Mouse (Mus musculus) left cerebral cortex, adult 18-20 months (tissue): ENCODE measurements at regions not wholly inside any gene's neighbourhood (a gene's known extent, or its start where the extent isn't known, plus 50 kb on each side); places are given as distances from the start of the nearest gene placed in this dataset.

Experiments
- DNase-seq, 2 experiments: peaks; one replicate each; pipeline ENCODE4 v3.0.0; 2021 to 2022; ENCODE audit warnings: low spot score in 2 of 2, mixed read lengths in 1 of 2

DNA sequence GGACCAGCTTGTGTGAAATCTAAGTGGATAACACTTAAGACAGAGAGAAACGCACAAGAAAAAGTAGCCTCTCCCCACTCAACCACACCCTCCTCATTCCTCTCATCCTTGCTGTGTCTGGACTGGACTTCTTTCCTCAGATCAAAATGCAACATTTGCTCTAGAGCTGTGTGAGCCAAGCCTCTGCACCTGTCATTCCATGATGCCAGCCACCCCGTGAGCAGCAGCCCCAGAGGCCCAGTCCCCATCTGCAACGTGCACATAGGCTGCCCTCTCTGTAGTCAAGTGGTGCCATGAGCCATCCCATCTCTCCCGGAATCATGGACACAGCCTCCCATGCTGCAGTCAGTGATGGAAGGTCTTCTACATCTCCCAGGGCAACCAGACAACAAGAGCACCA lies 55.1 kb upstream of the Gpc1 start:
- no peak for DNase-seq

DNA sequence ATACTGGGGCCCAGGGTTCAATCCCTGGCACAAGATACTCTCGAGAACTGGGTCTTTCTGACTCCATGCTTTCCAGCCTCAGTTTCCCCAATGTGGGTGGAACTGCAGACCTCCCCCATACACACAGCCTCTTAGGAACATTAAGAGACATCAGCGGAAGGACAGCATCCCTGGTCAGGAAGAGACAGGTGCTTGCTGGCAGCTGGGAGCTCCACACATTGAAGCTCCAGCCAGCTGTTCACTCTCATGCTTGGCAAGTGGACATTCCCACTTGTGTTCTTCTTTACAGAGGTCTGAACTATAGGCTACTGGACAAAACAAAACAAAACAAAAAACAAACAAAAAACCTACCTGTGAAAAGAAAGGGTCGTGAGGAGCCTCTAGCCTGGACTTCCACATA lies 55.5 kb upstream of the Gpc1 start:
- DNase-seq: no peak

DNA sequence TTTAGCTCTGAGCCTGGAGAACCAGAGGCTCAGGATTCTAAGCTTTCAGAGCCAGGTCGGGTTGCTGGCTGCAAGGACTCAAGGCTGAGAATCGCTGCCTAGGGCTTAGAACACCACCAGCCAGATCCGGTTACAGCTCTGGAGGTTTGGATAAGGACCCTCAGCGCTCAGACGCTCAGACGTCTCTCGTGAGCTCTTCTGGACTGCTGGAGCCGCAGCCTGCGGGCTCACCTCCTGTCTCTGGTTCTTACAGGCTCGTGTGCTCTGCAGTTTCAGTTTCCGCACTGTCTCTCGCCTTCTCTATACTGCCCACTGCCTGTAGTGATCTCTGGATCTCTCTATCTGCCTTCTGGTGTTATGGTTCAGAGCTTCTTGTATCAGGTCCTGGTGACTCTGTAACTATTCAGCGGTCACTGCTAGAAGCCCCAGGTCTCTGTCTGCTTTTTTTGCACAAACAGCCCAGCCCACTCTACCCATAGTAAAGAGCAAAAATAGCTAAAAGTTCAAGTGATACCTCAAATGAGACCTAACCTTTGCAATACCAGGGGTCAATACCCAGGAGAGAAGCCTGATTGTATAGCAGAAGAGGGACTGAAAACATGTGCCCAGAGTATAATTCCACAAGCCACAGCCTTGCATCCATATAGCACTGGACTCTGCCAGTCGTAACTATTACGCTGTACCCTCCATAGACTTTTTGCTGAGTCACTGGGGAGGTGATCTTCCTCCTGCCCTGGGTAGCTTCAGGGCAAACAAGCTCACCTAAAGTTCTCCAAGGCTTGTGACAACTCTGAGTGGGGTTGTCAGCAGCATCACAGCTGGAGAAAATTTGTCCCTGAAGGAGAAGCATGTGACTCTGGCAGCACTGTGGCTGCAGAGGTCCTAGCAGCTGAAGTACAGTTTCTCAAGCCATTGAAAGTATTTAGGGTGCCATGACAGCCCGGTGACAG lies 56.4 kb upstream of the Gpc1 start:
- no peak for DNase-seq

DNA sequence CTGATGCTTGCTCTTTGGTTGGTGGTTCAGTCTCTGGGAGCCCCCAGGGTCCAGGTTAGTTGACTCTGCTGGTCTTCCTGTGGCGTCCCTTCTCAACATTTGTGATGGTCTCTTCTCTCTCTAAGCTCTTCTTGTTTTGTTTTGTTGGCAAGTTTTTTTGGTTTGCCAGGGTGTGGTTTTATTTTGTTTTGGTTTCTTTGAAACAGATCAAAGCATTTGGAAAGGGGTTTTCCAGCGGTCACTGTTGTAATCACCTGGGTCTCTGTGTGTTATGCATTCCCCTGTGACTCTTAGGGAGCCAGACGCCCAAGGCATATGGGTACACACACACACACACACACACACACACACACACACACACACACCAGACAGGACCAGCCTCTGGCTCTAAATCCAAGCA lies 57.4 kb upstream of the Gpc1 start:
- no peak for DNase-seq

DNA sequence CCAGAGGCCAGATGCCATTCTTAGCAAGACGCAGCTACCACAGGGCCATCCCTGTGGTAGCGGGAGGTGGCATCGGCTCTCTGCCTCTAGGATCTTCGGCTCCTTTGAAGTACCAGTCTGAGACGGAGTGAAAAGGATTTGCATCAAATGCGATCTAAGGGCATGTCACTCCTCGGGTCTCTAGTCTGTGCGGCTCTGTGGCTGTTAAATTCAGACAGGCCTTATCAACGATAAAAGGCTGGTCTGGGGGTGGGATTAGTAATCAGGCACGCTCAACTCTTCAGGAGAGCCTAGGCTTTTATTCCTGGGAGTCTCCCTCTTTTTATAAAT lies 58.7 kb upstream of the Gpc1 start:
- no peak for DNase-seq

DNA sequence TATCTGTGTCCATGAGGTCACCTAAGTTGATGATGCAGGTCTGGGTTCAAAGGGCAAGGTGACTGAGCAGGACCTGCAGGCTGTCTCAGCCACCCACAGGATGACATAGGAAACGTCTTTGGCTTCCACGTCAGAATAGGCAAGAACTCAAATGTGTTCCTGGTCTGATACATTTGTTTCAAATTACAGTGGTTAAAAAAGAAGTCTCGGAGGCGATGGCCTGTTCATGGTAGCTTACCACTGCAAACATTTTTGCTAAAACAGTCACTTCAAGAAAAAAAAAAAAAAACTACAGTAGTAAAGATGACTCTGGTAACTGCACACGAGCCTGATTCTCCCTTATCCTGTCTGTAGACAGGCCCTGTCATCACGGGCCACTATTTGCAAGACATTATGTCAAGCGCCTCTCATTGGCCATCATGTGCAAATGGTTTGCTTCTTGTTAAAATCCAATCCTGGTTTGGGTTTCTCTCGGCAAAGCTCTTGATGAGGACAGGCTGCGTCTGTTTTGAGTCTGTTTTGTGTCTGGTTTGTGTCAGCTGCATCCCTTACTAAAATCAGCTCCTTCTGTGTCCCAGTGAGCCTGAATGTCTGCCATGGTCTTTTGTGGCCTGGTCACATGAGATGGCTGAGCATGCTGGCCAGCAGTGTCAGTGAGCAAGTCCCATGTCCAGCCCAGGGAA lies 59.2 kb upstream of the Gpc1 start:
- DNase-seq: no peak

DNA sequence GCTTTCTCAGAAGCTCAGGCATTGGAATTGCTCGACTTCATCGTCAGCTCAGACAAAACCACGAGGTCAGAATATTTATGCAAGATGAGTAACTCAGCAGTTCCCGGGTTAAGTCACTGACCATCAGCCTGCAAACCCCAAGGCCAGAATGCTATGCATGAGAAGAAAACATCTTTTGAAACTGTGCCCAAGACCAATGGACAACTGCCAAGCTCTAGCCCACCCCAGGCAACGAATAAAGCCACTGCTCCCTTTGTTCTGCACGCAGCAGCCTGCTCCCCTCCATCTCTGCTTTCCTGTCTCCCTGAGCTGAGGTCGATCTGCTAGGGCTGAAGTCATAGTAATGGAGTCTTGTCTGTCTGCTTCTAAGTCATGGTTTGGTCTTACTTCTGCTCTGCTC lies 61.7 kb upstream of the Gpc1 start:
- no peak for DNase-seq

DNA sequence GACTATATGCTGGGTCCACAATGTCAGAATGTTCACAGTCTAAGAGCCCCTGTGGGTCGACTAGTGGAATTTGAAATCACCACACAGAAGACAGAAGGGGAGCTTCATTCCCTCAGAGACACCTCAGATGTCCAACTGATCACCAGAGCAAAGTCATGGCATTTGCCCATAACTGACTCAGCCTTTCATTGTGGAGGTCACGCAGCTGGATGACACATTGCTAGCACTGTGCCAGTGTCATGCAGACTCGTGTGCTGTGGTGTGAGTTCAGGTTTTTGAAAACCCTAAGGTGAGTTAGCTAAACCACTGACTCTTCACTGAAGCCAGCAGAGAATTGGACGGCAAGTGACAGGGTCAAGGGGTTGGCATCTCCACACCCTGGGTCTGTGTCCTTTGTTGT lies 62.3 kb upstream of the Gpc1 start:
- DNase-seq: no peak

DNA sequence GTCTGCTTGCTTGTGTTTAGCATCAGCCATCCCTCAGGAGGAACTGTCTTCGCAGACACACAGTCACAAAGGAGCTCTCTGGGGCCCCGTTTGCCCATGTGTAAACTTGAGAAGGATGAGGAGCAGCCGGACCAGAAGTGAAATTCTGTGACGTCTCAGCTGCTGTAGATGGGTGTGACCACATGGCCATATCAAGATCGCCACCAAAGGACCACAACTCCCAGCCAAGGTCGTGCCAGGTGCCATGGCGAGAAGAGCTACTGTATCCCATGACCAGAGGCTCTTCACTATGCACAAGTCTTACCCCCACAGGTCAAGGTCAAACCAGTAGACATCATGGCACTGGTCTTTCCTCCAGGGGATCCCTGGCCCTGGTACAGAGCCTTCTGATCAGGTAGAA lies 64.9 kb upstream of the Gpc1 start:
- no peak for DNase-seq

DNA sequence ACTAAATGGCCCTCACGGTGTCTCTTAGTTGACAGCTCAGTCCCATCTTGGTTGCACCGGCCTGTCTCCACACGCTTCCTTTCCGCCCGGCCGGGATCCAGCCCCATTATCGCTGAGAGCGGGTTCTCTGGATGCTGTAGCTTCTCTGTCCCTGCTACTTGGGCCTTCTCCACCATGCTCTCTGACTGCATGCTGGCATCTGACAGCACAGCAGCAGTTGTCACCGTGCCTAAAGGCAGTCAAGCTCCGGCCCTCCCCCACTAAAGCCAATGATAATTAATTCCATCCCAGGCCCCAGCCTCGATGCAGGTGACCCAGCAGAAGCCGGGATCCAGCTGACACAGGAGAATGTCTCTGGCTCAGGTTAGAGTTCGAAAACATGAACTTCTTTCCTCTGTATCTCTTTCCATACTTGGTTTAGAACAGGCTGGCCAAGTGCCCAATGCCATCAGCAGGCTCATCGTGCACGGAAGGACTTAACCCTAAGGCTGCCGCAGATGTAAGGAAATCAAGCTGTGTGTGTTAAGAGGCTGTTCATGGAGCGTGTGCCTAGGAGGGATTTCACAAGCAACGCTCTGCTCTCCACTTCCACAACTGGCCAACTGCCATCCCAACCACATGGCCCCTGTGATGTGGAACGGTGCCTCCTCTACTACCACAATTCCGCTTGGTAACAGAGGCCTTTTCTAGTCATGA lies 76.5 kb upstream of the Gpc1 start:
- DNase-seq: no peak

DNA sequence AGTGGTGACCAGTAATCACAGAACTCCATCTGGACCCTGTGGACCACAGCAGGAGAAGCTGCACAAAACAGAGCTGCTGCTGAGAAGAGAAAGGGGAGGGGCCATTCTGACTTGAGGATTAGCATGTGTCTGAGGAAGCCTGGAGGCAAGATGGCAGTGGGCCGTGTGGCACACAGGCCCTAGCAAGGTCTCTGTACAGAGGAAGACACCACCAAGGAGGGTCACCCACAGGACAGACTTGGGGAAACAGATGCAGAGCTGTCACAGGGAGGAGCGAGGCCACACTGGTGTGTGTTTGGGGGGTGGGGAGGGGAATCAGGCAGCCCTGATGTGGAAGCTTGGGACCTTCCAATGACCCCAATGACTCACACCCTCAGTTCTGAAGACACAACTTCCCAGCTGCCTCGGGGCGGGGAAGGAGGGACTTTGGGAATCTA lies 79.7 kb upstream of the Gpc1 start:
- DNase-seq: no peak

DNA sequence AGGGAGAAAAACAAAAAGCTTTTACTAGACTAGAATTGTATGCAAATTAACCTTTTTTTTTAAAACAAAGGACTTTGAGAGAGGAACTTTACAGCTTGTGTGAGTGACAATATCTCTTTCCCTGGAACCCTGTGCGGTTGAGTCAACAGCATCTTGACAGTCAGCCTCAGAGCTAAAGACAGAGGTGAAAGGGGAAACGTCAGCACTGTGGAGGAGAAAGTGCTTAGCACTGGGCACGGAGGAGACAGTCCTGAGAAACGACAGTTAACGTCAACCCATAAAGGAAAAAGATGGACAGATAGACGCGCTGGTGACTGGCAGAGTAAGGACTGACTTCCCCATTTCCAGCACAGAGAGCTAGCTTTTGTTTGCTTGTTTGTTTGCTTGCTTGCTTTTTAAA lies 82.0 kb upstream of the Gpc1 start:
- DNase-seq: no peak

DNA sequence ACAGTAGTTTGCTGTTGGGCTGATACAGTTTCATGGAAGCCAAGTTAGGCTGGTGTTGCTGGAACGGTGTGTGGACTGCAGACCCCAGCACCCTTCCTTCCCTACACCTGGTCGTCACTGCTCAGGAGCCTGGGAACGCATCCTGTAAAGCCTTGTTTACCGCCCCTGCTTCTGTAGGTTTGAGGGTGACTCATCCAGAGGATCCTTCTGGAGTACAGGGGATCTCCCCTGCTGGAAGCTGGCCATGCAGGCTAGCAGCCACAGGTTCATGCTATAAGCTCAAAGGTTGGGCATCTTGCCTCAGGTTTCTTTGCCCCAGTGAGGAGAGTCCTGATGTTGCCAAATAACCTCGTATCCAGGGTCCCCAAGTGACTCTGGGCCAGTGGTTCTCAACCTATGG lies 86.2 kb upstream of the Gpc1 start:
- DNase-seq: no peak

DNA sequence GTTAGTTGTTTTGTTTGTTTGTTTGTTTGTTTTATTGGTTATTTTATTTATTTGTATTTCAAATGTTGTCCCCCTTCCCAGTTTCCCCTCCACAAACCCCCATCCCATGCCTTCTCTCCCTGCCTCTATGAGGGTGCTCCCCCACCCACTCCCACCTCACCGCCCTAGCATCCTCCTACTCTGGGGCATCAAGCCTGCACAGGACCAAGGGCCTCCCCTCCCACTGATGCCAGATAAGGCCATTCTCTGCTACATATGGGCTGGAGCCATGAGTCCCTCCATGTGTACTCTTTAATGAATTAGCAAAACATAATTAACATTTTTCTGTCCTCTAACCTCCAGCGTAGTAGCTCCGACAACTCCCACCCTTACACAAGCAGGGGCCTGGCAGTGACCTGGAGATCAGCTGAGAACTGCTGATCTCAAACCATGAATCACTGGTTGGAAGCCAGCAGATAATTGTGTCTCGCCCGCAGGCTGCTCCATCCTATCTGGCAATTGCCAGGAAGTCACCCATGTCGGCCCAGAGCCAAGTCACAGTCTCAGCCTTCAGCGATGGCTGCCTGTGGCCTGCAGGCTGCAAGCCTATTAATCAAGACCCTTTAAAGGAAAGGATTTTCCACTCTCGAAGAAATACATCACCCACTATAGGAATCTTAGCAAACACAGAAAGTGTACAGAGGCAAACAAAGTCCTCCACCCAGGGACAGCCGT lies 86.8 kb upstream of the Gpc1 start:
- DNase-seq: no peak

DNA sequence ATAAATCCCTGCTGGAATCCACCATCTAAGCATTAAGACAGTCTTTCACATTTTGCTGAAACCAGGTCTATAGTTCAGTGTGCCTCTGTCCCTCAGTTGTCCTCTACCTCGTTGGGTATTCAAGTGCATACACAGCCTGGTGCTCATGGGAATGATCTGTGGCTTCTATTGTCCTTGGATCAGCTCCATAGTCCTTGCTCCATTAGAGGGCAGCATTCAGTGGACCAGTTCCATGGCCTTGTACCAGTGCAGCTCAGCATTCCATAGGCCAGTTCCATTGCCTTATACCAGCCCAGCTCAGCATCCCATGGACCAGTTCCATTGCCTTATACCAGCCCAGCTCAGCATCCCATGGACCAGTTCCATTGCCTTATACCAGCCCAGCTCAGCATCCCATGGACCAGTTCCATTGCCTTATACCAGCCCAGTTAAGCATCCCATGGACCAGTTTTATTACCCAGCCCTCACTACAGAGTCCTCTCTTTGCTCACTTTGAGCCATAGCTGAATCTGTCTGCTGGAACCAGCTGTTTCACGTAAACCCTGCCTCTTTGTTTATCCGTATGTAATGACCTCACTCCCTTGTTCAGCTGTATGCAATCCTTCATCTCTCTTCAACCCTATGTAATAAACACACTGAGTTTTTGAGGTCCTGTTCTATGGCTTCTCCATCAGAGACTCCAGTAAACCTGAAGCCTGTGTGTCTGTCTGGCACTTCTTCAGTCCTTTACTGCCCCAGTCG lies 88.4 kb upstream of the Gpc1 start:
- no peak for DNase-seq

DNA sequence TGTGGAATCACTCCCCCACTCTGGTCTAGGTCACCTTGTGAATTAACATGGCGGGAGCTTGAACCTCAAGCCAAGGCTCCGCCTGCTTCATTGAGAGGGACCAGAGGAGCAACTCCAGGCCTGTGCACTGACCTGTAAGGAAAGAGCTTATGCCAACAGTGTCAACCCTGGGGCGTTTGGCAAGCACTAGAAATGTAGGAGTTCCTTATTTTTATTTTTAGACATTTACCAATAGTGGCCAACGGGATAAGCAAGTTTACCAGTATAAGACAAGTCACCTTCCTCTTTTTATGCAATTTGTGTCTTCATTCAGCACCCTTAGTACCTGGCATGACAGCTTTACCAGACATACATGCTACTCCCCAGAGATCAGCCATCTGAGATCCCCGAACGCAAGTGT lies 89.1 kb upstream of the Gpc1 start:
- DNase-seq: no peak

DNA sequence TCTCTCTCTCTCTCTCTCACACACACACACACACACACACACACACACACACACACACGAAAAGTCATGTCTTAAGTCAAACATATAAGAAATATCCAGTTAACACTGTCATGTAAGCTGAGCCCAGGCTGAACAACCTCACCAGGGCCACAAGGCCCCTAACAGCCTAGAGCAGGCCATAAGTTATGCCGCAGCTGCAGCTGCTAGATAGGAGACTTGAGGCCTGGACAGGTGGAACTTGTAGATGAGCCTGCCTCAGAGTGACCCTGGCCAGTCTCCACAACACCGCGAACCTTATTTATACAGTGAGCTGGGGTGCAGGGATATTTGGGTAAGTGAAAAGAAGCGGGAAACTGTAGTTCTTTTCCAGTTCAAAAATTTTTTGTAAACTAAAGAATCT lies 90.4 kb upstream of the Gpc1 start:
- DNase-seq: no peak

DNA sequence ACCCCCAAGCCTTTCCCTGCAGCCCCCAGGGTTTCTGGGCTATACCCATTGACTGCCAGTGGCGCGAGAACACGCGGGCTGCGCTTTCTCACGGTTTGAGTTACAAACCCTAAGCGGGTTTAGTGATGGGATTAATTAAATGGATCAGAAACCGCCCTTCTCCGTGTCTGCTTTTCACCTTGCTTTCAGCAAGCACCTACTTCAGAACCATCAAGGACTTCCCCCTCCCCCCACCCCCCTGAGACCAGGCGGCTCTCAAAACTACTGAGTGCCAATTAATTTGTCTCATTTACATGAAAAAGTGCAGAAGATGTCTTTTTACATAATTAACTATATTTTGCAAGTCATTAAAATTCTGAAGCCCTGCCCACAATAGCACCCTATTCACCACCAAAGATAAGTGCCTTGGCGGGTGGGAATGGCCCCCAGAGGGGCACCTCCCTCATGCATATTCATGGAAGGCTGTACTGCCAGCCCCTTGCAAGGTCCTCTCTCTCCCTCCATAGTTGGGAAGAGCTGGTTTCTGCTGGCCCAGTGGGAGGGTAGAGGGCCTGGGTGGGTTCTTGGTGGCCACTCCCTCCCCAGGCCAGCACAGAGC lies 89.1 kb upstream of the Otos start:
- DNase-seq: no peak

DNA sequence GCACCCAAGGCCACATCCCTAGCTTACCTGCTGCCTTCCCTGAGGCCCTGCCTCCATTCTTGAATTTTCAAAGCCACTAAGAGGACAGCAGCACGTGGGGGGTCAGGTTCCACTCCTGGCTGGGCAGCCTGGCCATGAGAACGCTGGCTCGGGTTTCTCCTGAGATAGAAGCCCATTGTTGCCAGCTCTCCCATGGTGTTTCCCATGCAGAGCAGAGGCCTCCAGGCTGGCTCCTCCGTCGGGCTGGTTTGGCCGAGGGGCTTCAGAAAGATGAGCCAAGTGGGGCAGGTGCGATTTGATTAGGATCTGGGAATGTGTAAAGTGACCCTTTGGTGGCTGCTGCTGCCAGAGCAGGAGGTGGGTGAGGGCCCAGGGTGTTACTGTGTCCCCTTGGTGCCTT lies 87.8 kb upstream of the Otos start:
- no peak for DNase-seq

DNA sequence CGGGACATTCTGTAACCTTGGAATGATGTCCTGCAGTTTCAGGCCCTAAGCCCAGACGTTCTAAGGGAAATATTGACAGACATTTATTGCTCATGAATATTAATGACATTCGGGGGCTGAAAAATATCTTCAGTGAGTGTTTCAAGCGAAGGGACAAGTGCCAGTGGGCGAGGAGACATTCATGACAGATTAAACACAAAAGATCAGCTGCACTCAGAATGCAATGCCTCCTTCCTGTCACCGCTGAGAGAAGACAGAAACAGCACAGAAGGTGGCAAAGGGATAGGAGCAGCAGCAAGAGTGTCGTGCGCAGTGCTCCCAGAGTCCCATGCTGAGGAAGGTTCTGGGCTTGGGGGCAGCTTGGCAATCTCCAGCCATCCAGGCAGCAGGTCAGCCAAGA lies 85.1 kb upstream of the Otos start:
- no peak for DNase-seq
